Mouse (Mus musculus) left cerebral cortex, adult 8-10 months (tissue): ENCODE measurements around the gene Capg. TPM values are rescaled to one million over a fixed set of nuclear protein-coding genes. Genes with fewer than 3 reads are reported as not detected.

Source experiments
- DNase-seq, 2 experiments: peaks; one replicate each; pipeline ENCODE4 v3.0.0; 2022; ENCODE audit warnings: low spot score in 2 of 2
- total RNA-seq, 4 experiments: library from RNA; stranded (reverse); gene quantifications; 2 replicates each; pipeline ENCODE4 v1.2.4; 2022

The Capg gene
- total RNA-seq, 4 experiments from 2014 or later: 2.9 to 16.9 (median 10.0) TPM

DNA sequence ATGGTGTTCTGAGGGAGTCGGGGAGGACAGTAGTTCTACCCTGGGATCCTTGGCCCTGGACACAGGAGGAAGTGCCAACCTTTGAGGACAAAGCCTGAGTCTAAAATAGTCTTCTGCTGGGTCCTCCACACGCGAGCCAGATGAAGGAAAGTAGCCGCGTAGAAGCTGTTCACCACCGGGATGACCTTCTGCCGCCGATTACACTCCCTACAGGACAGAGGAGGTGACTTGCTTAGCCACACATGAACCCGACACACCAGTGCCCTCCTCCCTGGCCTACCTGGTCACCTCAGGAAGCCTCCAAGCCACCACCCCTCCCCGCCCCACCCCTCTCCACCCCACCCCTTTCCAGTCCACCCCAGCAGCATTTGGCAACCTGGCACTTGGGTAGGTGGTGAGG lies 24.5 kb downstream of the Capg start:
- DNase-seq: no peak

DNA sequence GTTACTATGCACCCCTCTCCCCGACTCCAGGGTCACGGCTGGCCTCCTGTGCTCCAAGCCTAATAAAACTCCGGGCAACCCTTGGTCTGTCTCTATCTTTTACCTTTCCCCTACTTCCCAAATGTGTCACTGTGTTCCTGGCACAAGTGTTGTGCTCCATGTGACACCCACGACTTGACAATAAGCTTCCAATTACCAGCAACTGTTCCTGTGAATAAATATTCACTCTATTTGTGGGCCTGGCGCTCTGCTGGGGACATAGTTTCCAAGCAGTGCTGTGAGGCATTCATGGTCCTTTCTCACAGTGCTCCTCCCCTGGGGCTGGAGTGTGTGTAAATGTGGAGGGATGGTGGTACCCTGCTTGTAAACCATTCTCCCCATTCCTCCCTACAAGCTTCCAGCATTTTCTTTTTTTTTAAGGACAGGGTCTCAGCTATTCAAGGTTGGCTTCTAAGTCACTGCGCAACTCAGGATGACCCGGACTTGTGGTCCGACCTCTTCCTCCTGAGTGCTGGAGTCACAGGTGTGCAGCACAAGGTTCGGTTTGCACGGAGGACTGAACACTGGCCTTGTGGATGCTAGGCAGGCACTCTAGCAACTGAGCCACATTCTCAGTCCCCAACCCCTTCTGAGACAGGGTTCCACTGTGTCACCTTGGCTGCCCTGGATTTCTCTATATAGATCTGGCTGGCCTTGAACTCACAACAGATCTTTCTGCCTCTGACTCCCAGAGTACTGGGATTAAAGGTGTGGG lies 26.6 kb downstream of the Capg start:
- DNase-seq: no peak

DNA sequence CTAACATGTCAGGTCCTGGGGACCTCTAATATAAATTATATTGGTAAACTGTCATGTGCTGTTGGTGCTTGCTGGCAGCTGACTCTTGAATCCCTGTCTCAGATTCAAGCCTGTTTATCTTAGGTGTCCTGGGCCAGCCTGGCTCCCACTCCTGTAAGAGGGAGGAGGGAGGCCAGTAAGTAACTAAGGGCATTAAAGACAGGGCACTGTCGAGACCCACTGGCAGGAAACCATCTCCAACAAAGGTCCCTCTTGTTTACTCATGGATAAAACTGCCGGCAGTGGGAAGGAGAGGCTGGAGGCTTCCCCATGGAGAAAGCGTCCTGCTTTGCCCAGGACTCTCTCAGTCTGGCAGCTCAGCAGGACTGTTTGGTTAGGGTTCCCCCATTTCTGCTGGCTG lies 27.6 kb downstream of the Capg start:
- no peak for DNase-seq

DNA sequence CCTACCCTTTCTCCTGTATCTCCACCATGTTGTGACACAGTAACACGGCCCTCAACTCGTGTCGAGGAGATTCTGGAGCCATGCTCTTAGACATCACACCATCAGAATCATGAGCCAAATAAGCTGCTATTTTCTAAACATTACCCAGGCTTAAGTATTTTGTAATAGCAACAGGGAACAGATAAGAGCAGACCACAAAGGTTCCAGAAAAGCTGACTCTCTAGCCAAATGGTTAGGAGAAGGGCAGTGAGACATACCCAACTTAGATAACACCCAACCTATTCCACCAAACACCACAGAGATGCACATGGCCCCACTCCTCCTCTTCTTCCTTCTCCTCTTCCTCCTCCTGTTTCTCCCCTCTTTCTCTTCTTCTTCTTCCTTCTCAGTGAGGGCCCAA lies 31.9 kb downstream of the Capg start:
- no peak for DNase-seq

DNA sequence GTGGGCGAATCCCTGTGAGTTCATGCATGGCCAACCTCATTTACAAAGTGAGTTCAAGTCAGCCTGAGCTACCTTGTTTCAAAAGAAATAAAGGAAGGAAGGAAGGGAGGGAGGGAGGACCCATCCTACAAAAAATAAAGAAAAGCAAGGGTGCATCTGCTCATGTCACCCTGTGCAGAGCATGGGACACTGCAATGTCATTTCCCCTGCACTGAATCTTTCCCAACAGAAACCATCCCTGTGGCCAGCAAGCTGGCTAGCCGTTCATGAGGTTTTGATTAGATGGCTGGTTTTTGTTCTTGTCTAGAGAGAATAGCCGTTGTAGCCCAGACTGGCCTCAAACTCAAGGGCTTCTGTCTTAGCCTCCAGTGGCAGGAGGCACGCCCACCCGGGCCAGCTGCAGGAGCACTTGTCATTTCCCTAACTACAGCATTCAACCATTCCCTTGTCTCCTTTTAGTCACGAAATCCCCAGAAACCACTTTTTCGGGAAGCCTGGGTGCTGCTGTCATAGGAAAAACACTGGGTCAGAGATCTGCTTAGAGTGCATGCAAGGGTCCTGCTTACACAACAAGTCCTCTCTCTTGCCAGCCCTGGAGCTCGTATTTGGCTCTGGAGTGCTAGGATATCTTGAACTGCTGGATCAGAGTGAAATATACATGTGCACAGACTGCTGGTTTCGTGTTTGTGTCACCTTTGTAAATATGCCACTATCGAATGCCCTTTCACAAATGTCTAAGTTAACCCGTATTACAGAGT lies 37.6 kb downstream of the Capg start:
- no peak for DNase-seq

DNA sequence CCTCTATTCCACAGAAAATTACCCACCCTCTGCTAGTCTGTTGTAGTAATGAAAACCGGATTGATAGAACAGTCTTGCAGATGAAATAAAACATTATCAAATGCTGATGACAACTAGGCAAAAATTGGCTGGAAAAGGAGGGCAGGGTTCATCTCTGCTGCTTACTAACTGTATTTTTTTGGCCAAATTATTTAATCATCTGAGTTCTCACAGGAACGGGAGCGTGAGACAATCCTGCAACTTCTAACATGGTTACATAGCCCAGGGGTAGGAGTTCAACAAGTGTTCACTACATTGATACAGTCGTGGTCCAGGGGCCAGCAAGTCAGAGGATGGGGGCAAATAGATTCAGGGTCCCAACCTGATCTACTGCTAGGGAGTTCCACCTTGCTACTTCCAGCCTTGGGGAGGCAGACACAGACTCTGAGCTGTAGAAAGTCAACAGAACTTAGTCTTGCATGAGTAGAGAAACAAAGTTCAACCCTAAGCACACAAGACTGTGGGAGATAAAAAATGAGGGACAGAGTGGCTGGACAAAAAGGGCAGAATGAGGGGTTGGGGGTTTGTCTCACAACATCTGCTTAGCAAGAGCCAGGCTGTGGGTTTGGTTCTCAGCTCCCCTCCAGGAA lies 39.1 kb downstream of the Capg start:
- DNase-seq: no peak

DNA sequence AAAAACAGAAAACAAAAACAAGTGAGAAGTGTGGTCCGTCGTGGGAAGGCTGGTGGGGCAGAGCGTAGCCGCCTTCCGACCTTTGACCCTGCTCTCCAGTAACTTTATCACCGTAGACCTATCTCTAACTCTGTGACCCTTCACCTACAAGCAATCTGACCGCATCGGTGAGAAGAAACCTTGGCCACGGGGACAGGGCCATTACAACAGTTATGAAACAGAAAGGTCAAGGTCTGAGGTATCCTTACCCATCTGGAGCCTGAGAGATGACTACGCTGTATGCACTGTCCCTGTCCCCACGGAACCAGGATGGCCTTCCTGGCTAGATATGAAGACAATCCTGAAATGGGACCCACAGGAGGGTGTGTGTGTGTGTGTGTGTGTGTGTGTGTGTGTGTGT lies 40.0 kb downstream of the Capg start:
- no peak for DNase-seq

DNA sequence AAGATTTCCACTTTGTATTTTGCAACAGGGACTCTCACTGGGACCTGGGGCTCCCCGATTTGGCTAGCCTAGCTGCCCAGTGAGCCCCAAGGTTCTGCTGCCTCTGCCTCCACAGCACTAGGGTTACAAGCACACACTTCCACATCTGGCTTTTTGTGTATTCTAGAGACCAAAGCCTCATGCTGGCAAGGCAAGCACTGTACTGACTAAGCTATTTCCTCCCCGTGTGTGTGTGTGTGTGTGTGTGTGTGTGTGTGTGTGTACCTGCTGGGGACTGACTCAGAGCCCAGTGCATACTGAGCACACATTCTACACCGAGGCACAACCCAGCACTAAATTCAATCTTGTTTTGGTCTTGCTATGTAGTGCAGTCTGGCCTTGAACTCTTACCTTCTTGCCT lies 42.5 kb downstream of the Capg start:
- DNase-seq: no peak

DNA sequence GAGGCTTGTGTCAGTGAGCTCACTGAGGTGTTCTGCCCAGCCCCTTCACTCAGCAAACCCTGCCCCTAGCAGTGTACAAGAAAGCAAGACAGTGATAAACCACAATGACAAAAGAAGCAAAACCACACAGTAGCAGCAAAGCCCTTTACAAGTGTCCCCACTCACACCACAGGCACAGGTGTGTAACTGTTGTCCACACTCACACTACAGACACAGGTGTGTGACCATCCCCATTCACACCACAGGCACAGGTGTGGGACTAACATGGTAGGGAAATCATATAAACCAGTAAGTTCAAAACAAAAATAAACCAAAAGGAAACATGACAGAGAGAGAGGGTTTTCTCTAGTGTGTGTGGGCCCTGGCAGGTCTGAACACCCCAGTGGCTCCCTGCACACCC lies 44.1 kb downstream of the Capg start:
- DNase-seq: no peak

DNA sequence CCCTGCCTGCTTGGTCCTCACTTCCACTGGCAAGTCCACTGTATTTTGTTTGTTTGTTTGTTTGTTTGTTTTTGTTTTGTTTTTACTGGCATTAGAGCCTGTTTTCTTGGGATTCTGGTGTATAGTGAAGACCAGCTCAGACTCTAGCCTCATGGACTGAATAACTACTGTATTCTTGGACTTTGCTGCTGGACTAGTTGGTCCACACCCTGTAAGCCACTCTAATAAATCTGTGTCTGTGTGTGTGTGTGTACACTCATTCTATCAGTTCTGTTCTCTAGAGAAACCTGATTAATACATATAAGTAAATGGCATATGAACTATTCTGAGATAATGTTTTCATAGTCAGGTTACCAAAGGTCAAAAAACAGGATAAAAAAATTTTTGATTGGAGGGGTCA lies 45.9 kb downstream of the Capg start:
- no peak for DNase-seq

DNA sequence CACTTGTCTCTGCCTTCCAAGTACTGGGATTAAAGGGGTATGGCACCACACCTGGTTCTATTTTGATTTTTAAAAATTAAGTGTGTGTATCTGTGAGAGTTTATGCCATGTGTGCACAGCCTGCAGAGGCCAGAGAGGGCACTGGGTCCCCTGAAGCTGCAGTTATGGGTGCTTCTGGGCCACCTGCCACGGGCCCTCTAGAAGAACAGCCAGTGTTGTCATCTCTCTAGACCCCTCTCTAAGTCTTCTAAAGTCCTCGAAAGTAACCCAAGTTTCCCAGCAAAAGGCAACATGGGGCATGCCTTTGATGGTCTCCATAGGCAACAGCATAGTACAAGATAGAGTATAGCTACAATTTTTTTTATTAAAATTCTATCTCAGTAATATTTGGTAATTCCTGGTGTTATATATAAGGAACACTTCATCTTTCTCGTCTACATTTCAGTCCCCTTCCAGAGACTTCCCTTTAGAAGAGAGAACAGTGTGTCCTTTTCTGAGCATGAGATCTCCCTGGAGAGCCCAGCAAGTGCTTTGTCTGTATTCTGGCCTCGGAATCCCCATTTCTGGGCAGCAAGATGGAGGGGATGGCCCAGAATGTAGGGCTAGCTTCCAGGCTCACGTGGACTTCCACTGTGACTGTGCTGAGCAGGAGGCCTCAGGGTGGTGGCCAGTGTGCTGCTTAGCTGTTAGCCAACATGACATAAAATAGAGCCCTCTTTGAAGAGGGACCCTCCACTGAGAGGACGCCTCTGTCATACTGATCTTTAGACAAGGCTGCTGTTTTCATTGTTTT lies 49.0 kb downstream of the Capg start:
- no peak for DNase-seq

DNA sequence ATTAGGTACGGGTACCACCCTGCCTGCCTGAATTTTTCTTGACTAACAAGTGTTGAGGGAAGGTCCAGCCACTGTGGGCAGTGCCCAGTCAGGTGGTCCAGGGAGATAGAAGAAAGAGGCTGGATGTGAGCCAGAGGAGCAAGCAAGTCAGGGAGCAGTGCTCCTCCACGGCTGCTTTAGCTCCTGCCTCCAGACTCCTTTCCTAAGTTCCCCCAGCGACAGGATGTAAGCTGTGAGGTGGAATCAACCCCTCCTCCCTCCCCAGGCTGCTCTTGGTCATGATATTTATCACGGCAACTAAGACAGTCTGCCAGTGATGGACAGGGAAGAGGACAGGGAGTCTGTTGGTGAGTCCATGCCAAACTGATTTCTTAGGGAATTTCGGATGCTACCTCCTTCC lies 49.7 kb downstream of the Capg start:
- no peak for DNase-seq

DNA sequence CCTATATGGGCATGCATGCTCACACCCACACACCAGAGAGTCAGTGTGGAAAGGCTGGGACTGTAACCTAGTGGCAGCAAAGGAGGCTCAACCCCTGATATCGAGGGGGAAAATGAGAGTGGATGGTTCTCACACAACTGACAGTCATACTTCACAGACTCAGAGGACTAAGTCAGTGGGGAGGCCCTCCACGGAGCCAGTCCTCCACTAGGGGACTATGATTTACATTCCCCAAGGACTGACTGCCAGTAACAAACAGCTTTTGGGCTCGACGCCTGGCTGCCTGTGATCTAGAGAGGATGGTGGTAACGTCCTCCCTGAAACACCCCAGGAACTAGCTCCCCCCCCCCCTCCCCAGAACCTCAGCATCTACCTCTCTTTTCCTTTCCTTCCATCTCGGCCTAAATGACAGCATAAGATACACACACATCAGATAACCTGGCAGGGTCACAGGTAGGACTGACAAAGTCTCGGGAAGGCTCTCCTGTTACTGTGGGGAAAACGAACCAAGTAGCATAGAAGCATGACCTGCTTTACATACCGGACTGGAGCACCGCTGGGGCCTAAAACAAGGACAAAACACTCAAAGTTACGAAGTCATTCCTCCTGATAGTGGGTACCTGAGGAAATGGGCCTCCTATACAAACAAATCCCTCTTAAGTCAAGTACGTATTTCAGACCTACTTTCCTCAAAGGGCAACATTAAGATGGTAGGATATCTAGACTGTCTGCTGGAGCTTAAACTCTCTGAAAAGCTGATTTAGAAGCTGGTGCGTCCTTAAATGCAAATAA lies 53.1 kb downstream of the Capg start:
- no peak for DNase-seq

DNA sequence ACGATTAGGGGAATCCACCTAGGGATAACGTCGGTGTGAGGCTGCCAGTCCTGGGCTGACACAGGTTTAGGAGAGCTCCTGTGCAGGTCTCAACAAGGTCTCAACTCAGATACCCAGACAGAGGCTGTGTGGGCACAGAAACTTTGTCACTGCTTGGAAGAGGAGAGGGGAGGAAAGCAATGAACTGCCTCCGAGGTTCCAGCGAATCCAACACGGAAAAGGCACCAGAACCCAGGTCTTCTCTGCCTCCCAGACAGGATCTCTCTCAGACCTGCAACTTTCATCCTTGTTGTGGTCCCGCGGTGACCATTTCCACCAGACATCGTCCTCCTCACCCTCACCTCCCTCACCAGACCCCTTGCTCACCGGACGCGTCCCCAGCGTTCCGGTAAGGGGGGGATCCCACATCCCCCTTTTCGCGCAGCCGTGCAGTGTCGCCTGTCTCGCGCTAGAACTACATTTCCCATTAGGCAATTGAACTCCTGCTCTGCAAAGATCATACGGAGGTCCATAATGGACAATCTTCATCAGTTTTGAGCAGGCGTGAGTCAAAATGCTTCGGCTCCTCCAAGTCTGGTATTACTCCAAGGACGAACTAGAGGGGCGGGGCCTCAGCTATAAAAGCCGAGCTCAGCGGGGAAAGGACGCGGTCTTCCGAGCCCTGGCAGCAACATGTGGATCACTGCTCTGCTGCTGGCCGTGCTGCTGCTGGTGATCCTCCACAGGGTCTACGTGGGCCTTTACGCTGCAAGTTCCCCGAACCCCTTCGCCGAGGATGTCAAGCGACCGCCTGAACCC lies 54.0 kb downstream of the Capg start, which contains the start of the genes Elmod3 and Retsat:
Gene Elmod3, minus strand, starts transcription at position 458 of the 798 bp plus-strand sequence.
Gene Retsat, plus strand, starts transcription at position 520 of the 798 bp plus-strand sequence.
- DNase-seq: peak; percentile 73 to 93

DNA sequence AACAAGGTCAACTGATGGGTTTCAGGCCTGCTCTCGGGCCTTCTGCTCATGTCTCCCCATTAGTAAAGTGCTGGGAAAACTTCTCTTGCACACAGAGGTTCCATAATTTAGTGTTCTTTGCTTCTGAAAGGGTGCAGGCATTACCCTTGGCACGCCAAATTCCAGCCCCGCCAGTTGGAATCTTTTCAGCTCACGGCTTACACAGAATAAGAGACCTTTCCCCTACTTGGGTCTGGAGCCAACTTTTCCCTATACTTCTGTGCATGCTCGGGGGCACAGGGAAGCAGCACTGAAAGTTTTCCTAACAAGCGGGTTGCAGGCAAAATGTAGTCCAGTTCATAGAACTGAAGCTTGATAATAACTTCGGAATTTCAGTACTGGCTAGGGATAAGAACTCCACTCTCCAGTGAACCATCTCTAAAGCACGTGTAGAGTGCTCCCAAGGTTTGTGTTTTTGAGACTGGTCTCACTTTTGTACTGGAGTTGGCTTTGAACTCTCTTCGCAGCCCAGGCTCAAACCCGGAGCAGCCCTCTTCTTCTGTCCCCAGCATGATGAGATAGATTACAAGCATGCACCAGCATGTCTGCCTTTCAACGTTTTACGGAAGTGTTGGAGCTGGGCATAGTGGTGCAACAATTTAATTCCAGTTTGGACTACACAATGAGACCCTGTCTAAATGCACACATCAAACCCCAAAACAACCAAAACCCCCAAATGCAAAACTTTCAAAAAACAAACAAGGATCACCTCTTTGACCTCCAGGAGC lies 54.8 kb downstream of the Capg start:
- DNase-seq: peak in 1 of 2 experiments; percentile 39

DNA sequence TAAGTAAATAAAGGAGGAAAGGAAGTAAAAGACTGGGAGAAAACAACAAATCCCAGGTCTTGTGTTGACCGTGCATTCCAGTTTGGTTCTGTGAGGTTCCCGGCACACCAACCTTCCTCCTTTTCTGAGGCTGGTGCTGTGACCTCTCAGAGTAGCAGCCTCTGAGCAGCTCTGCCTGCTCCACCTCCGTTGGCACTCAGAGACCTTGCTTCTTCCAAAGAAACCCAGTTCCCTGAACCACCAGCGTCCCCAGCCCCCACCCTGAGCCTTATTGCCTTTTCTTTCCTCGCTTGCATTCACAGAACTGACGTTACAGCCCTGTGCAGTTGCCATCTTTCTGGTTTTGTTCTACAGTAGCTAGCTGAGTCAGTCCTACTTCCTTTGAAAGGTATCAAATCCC lies 56.0 kb downstream of the Capg start:
- no peak for DNase-seq

DNA sequence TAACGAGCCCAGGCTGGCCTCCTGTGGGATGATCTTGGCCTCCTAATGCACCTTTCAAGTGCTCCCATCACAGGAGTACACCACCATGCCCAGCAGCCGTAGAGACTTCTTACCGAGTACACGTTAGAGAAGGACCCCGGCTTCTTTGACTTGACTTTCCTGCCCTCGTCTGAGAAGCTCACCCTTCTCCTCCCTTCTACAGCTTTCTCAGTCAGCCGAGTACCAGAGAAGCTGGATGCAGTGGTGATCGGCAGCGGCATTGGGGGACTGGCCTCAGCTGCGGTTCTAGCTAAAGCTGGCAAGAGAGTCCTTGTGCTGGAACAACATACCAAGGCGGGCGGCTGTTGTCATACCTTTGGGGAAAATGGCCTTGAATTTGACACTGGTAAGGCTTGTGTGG lies 56.6 kb downstream of the Capg start:
- DNase-seq: no peak

DNA sequence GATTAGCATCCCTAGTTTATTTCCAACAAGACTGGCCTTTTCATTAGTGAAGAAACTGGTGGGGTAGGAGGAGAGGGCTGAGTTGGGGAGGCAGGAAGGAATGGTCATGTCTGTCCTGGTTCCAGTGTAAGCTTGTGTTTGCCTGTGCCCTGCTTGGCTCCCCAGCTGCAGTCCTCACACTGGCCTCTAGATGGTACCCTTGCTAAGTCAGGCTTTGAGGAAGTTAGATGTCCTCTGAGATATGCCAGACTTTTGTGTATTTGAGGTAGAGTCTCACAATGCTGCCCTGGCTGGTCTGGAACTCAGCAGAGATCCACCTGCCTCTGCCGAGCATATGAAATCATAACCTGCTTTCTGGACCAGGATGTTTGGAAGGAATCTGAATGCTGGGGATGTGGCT lies 57.5 kb downstream of the Capg start:
- DNase-seq: peak in 1 of 2 experiments; percentile 77

DNA sequence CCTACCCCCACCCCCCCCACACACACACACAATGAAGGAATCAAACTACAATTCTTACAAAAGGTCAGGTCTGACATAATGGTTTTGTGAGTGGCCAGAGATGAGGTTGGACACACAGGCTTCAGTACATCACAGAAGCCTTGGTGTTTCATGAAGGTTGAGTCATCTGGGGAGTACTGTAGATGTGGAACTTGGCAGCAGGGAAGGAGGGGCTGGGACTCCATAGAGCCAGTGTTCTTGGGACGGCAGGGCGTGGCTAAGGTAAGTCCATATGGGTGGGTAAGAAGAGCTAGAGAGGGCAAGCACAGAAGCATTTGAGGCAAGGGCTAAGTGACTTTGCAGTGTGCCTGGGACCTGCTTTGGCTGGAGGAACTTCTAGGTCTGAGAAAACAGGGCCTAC lies 59.9 kb downstream of the Capg start:
- no peak for DNase-seq
